Mouse (Mus musculus): ENCODE data around the gene Pacsin3. TPM values are rescaled to one million over a fixed set of nuclear protein-coding genes. Genes with fewer than 3 reads are reported as not detected.

Gene Pacsin3
- polyA plus RNA-seq, 1 experiment from 2014 or later, result 15.8 TPM

- Histone ChIP-seq H3K4me2 (no peak overlapping the region), H3K4me3 (replicated peaks) (no peak overlapping the region), H3K27ac (replicated peaks) (no peak overlapping the region), H3K9ac (no peak overlapping the region), H3K36me3 (replicated peaks) (no peaks in the 10 kb centered on the region), H3K4me1 (replicated peaks) (no peaks in the 10 kb centered on the region), H3K27me3 (no peaks in the 10 kb centered on the region), H3K9me3 (replicated peaks) (no peaks in the 10 kb centered on the region)
- ATAC-seq (ENCODE audit: insufficient read depth), result no peak
Measured at GRCm38 (mm10) chr2:91306589-91306988, 50.8 kb downstream of the Pacsin3 start.

GRCm38 (mm10) chr2:91308680-91309079 lies 52.9 kb downstream of the Pacsin3 start:
- H3K4me2 ChIP-seq, result no peak overlapping the region
- no peaks in the 10 kb centered on the region for H3K36me3 ChIP-seq (replicated peaks)
- ATAC-seq (ENCODE audit: insufficient read depth), result no peak
- H3K27me3 ChIP-seq, result no peaks in the 10 kb centered on the region
- H3K9ac ChIP-seq, result no peak overlapping the region
- no peak overlapping the region for H3K27ac ChIP-seq (replicated peaks)
- WGBS (ENCODE audit: insufficient replicate concordance), result 39% methylated on average over 5 of the region's 5 CpGs
- no peaks in the 10 kb centered on the region for H3K4me1 ChIP-seq (replicated peaks)
- H3K9me3 ChIP-seq (replicated peaks), result no peaks in the 10 kb centered on the region
- no peak overlapping the region for H3K4me3 ChIP-seq (replicated peaks)

- Histone ChIP-seq H3K9me3 (replicated peaks) (no peaks in the 10 kb centered on the region), H3K27me3 (no peaks in the 10 kb centered on the region), H3K4me2 (no peak overlapping the region), H3K4me3 (replicated peaks) (no peak overlapping the region), H3K27ac (replicated peaks) (no peak overlapping the region), H3K36me3 (replicated peaks) (no peaks in the 10 kb centered on the region), H3K4me1 (replicated peaks) (no peaks in the 10 kb centered on the region), H3K9ac (no peak overlapping the region)
- ATAC-seq (ENCODE audit: insufficient read depth), result no peak
- 65% methylated on average over 3 of the region's 3 CpGs for WGBS (ENCODE audit: insufficient replicate concordance)
Measured at GRCm38 (mm10) chr2:91309546-91309945, 53.8 kb downstream of the Pacsin3 start.

DNA sequence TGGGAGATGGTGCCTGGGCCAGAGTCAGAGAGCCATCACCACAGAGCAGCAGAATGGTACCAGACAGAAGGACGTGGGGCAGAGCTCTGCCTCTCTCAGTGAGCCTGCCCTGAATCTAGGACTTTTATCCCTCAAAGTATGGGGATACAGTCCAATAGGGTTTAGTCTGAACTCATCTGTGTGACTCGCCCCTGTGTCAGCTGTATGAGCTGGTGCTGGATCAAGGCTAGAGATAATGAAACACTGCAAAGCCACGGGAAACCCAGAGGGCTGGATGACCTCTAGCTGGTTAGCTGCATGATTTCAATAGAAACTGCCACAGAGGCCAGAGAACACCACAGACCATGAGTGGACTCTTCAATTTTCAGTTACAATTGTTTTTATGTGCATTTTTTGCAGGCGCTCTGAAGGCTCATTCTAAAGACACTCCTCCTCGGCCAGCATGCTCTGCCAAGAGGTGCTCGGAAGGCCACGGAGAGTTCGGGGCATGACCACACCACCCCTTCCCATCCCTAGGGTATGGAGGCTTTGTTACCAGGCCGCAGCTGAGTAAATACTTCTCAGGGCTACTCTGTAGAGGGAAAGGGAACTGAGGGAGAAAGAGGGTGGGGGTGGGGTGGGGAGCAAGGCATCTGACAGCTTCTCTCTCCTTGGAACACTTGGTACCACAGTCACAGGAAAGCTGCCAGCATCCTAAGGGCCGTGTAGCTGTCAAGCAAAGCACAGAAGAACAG lies 57.0 kb downstream of the Pacsin3 start:
- Histone ChIP-seq H3K4me3 (replicated peaks) (no peak overlapping the region), H3K36me3 (replicated peaks) (no peaks in the 10 kb centered on the region), H3K27me3 (no peaks in the 10 kb centered on the region), H3K4me2 (no peak overlapping the region), H3K4me1 (replicated peaks) (no peaks in the 10 kb centered on the region), H3K9ac (no peak overlapping the region), H3K9me3 (replicated peaks) (no peaks in the 10 kb centered on the region), H3K27ac (replicated peaks) (no peak overlapping the region)
- WGBS (ENCODE audit: insufficient replicate concordance), result 53% methylated on average over 10 of the region's 10 CpGs
- ATAC-seq (ENCODE audit: insufficient read depth), result no peak

GRCm38 (mm10) chr2:91314184-91314583 lies 58.4 kb downstream of the Pacsin3 start:
- no peak overlapping the region for H3K27ac ChIP-seq (replicated peaks)
- H3K9me3 ChIP-seq (replicated peaks), result no peaks in the 10 kb centered on the region
- H3K4me1 ChIP-seq (replicated peaks), result no peaks in the 10 kb centered on the region
- no peak overlapping the region for H3K4me2 ChIP-seq
- ATAC-seq (ENCODE audit: insufficient read depth), result no peak
- H3K36me3 ChIP-seq (replicated peaks), result no peaks in the 10 kb centered on the region
- H3K9ac ChIP-seq, result no peak overlapping the region
- no peak overlapping the region for H3K4me3 ChIP-seq (replicated peaks)
- WGBS (ENCODE audit: insufficient replicate concordance), result 61% methylated on average over 7 of the region's 7 CpGs
- no peaks in the 10 kb centered on the region for H3K27me3 ChIP-seq

Other genes with a start within 250 kb of the Pacsin3 start
- gene Rapsn, start 220.3 kb upstream of the Pacsin3 start, polyA plus RNA-seq (2015; fragmentation: Nextera tagmentation; extraction: Ambion mirVana), result 1.1 TPM in 2 replicates
- gene Psmc3, start 201.9 kb upstream of the Pacsin3 start, polyA plus RNA-seq (2015; fragmentation: Nextera tagmentation; extraction: Ambion mirVana), result 138 and 146 TPM in 2 replicates
- 10.9 and 13.6 TPM in 2 replicates for gene Slc39a13, start 185.5 kb upstream of the Pacsin3 start, polyA plus RNA-seq (2015; fragmentation: Nextera tagmentation; extraction: Ambion mirVana)
- gene Spi1, start 173.6 kb upstream of the Pacsin3 start, polyA plus RNA-seq (2015; fragmentation: Nextera tagmentation; extraction: Ambion mirVana), result 25.9 and 26.9 TPM in 2 replicates
- gene Mybpc3, start 137.8 kb upstream of the Pacsin3 start, polyA plus RNA-seq (2015; fragmentation: Nextera tagmentation; extraction: Ambion mirVana), result 0.15 and 0.17 TPM in 2 replicates
- 6.3 and 6.9 TPM in 2 replicates for gene Madd, start 72.1 kb upstream of the Pacsin3 start, polyA plus RNA-seq (2015; fragmentation: Nextera tagmentation; extraction: Ambion mirVana)
- 20.4 and 21.0 TPM in 2 replicates for gene Nr1h3, start 53.1 kb upstream of the Pacsin3 start, polyA plus RNA-seq (2015; fragmentation: Nextera tagmentation; extraction: Ambion mirVana)
- 9.9 and 10.1 TPM in 2 replicates for gene Acp2, start 53.1 kb upstream of the Pacsin3 start, polyA plus RNA-seq (2015; fragmentation: Nextera tagmentation; extraction: Ambion mirVana)
- gene Ddb2, start 19.0 kb upstream of the Pacsin3 start, polyA plus RNA-seq (2015; fragmentation: Nextera tagmentation; extraction: Ambion mirVana), result 5.8 and 6.1 TPM in 2 replicates
- 60.7 and 67.9 TPM in 2 replicates for gene Arfgap2, start 9.0 kb downstream of the Pacsin3 start, polyA plus RNA-seq (2015; fragmentation: Nextera tagmentation; extraction: Ambion mirVana)
- 5.8 and 7.0 TPM in 2 replicates for gene 1110051M20Rik, start 188.8 kb downstream of the Pacsin3 start, polyA plus RNA-seq (2015; fragmentation: Nextera tagmentation; extraction: Ambion mirVana)
- 1.2 and 1.3 TPM in 2 replicates for gene Lrp4, start 201.6 kb downstream of the Pacsin3 start, polyA plus RNA-seq (2015; fragmentation: Nextera tagmentation; extraction: Ambion mirVana)